Mouse (Mus musculus) liver, embryonic 16.5 days (tissue): ENCODE measurements around the gene Dhx34. TPM values are rescaled to one million over a fixed set of nuclear protein-coding genes. Genes with fewer than 3 reads are reported as not detected.
"Not testable (repeated sequence)": the region's sequence is repeated elsewhere in the genome, so short reads cannot be mapped to it uniquely, and the experiment has no call there.

Experiments used
- ATAC-seq: fragments of 200-750 bp; cut with Nextera tagmentation; 2 replicates; pipeline ENCODE4 v1.8.0; 2017; ENCODE audit warnings: low read depth, mild to moderate bottlenecking, moderate number of reproducible peaks, moderate library complexity
- H3K27ac ChIP-seq: fragments of 300-500 bp; sonication (generic); 2 replicates; pipeline ENCODE4 v1.5.1; 2014; ENCODE audit warnings: mild to moderate bottlenecking, low read length
- H3K27me3 ChIP-seq: fragments of 300-500 bp; sonication (generic); 2 replicates; pipeline ENCODE4 v1.6.1; 2014; ENCODE audit warnings: low read depth, low read length, mixed read lengths; ENCODE audit not compliant: control insufficient read depth, insufficient read depth
- H3K36me3 ChIP-seq: fragments of 300-500 bp; sonication (generic); 2 replicates; pipeline ENCODE4 v1.6.1; 2014; ENCODE audit warnings: mild to moderate bottlenecking; ENCODE audit not compliant: control insufficient read depth, insufficient read depth
- H3K4me1 ChIP-seq: fragments of 300-500 bp; sonication (generic); 2 replicates; pipeline ENCODE4 v1.6.1; 2014; ENCODE audit warnings: low read depth, low read length, mixed read lengths; ENCODE audit not compliant: control insufficient read depth
- H3K4me2 ChIP-seq: fragments of 300-500 bp; sonication (generic); 2 replicates; pipeline ENCODE4 v1.6.1; 2014; ENCODE audit warnings: low read depth, low read length, mixed read lengths
- H3K4me3 ChIP-seq: fragments of 300-500 bp; sonication (generic); 2 replicates; pipeline ENCODE4 v1.5.1; 2014; ENCODE audit warnings: low read depth, mild to moderate bottlenecking, low read length
- H3K9ac ChIP-seq: fragments of 300-500 bp; sonication (generic); 2 replicates; pipeline ENCODE4 v1.6.1; 2014; ENCODE audit warnings: low read depth, low read length
- H3K9me3 ChIP-seq: fragments of 300-500 bp; sonication (generic); replicated peaks from 2 replicates; pipeline ENCODE4 v1.6.1; 2016; ENCODE audit warnings: low read length; ENCODE audit not compliant: control insufficient read depth
- WGBS: fragments of 180-500 bp; shearing (Covaris S2); extraction: QIAGEN DNeasy Blood & Tissue Kit; methylation state at CpG from one replicate; pipeline ENCODE4 v1.1.7; 2014; ENCODE audit not compliant: insufficient replicate concordance; 5-methylcytosine and 5-hydroxymethylcytosine counted together
- polyA plus RNA-seq: library from polyadenylated mRNA; unstranded; fragments of >200 nt; fragmentation: Nextera tagmentation; extraction: Ambion mirVana; gene quantifications from 2 replicates; pipeline ENCODE4 v1.2.1, GENCODE M21; 2015

The Dhx34 gene
- polyA plus RNA-seq, 1 experiment from 2014 or later: 6.7 TPM

- not testable (repeated sequence) for H3K36me3 ChIP-seq, H3K4me1 ChIP-seq, H3K4me2 ChIP-seq, H3K27ac ChIP-seq, ATAC-seq, H3K9ac ChIP-seq, H3K9me3 ChIP-seq, H3K4me3 ChIP-seq, H3K27me3 ChIP-seq
- 66% methylated on average over 4 of the region's 4 CpGs for WGBS
Measured at GRCm38 (mm10) chr7:16255963-16256362, 34.1 kb upstream of the Dhx34 start.

DNA sequence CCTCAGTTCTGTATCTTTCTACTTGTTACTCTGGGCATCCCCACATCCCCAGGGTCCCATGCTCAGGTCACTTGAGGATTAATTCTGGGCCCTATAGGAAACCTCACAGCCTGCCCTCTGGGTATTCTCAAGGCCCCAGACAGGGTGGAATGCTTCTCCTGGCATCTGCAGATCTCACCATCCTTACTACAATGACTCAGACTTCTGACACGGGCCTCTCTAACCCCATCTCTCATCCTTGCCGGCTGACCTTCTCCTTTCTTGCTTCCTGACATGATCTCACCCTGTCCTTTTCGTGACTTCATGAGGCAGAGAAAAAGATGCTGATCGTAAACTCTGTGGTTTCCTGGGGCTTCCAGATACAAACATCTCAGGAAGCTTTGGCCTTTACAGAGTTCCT lies 32.4 kb upstream of the Dhx34 start:
- WGBS: 11% methylated on average over 4 of the region's 4 CpGs
- Histone ChIP-seq H3K4me1 (peaks cover 4% of the 10 kb centered on the region), H3K9ac (no peak overlapping the region), H3K36me3 (no peaks in the 10 kb centered on the region), H3K9me3 (no peaks in the 10 kb centered on the region), H3K27ac (no peak overlapping the region), H3K4me2 (no peak overlapping the region), H3K4me3 (no peak overlapping the region), H3K27me3 (no peaks in the 10 kb centered on the region)
- peak; percentile 11; the same call in 1 of the 2 replicates for ATAC-seq

GRCm38 (mm10) chr7:16250687-16251086 lies 28.9 kb upstream of the Dhx34 start:
- Histone ChIP-seq H3K9ac (no peak overlapping the region), H3K4me2 (no peak overlapping the region), H3K4me1 (peaks cover 4% of the 10 kb centered on the region), H3K4me3 (no peak overlapping the region), H3K27ac (no peak overlapping the region), H3K27me3 (no peaks in the 10 kb centered on the region), H3K36me3 (no peaks in the 10 kb centered on the region), H3K9me3 (no peaks in the 10 kb centered on the region)
- 7% methylated on average over 5 of the region's 5 CpGs for WGBS
- ATAC-seq: no peak

- Histone ChIP-seq H3K4me2 (no peak overlapping the region), H3K27me3 (no peaks in the 10 kb centered on the region), H3K9me3 (no peaks in the 10 kb centered on the region), H3K9ac (no peak overlapping the region), H3K36me3 (no peaks in the 10 kb centered on the region), H3K4me1 (peaks cover 28% of the 10 kb centered on the region), H3K4me3 (no peak overlapping the region), H3K27ac (no peak overlapping the region)
- no peak for ATAC-seq
- WGBS: 15% methylated on average over 2 of the region's 4 CpGs
Measured at GRCm38 (mm10) chr7:16245958-16246357, 24.1 kb upstream of the Dhx34 start.

- H3K4me1 ChIP-seq: peaks cover 42% of the 10 kb centered on the region
- H3K27ac ChIP-seq: peak within 1 kb of the TSS; percentile 79
- peak; percentile 60 for ATAC-seq
- 46% methylated on average over 5 of the region's 5 CpGs for WGBS
- no peaks in the 10 kb centered on the region for H3K27me3 ChIP-seq
- no peaks in the 10 kb centered on the region for H3K9me3 ChIP-seq
- H3K4me3 ChIP-seq: no peak within 1 kb of the TSS
- H3K36me3 ChIP-seq: no peaks in the 10 kb centered on the region
- H3K9ac ChIP-seq: no peak within 1 kb of the TSS
- H3K4me2 ChIP-seq: no peak within 1 kb of the TSS
Measured at GRCm38 (mm10) chr7:16244067-16244466, 22.2 kb upstream of the Dhx34 start, which contains the start of gene C5ar2. C5ar2 (minus strand) TSS chr7:16244154.

GRCm38 (mm10) chr7:16242198-16242597 lies 20.4 kb upstream of the Dhx34 start:
- ATAC-seq: no peak
- no peaks in the 10 kb centered on the region for H3K27me3 ChIP-seq
- H3K9ac ChIP-seq: no peak overlapping the region
- no peak overlapping the region for H3K27ac ChIP-seq
- H3K4me3 ChIP-seq: no peak overlapping the region
- no peaks in the 10 kb centered on the region for H3K36me3 ChIP-seq
- WGBS: 26% methylated on average over 6 of the region's 6 CpGs
- H3K9me3 ChIP-seq: no peaks in the 10 kb centered on the region
- no peak overlapping the region for H3K4me2 ChIP-seq
- peaks cover 42% of the 10 kb centered on the region for H3K4me1 ChIP-seq

- no peak for ATAC-seq
- Histone ChIP-seq H3K36me3 (no peaks in the 10 kb centered on the region; the same call in 1 of the 2 replicates), H3K4me2 (no peak overlapping the region), H3K27me3 (no peaks in the 10 kb centered on the region), H3K4me1 (peaks cover 42% of the 10 kb centered on the region), H3K9me3 (no peaks in the 10 kb centered on the region), H3K27ac (0 out of 2 replicates have a peak overlapping the region, but pooled peaks have one; percentile 11), H3K9ac (no peak overlapping the region), H3K4me3 (no peak overlapping the region)
- WGBS: 38% methylated on average over 11 of the region's 11 CpGs
Measured at GRCm38 (mm10) chr7:16241787-16242186, 19.9 kb upstream of the Dhx34 start.

DNA sequence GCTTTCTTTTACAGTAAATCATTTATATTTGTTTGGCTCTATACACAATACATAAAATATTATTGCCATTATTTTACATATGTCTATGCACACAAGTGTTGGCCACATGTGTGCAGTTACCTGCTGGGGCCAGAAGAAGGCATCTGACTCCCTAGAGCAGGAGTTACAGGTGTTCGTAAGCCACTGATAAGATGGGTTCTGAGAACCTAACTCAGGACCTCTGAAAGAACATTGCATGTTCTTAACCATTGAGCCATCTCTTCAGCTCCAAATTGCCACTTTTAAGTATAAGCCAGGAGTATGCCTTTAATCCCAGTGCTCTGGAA lies 19.1 kb upstream of the Dhx34 start:
- no peak for ATAC-seq
- Histone ChIP-seq H3K9ac (no peak overlapping the region), H3K9me3 (no peaks in the 10 kb centered on the region), H3K4me2 (peak overlapping the region; percentile 32), H3K36me3 (no peaks in the 10 kb centered on the region; the same call in 1 of the 2 replicates), H3K4me1 (peaks cover 42% of the 10 kb centered on the region), H3K27ac (peak overlapping the region; percentile 84; the same call in 1 of the 2 replicates), H3K27me3 (no peaks in the 10 kb centered on the region), H3K4me3 (no peak overlapping the region)
- WGBS: 33% methylated on average over 1 of the region's 1 CpGs

- no peaks in the 10 kb centered on the region; the same call in 1 of the 2 replicates for H3K36me3 ChIP-seq
- H3K9ac ChIP-seq: peak overlapping the region; percentile 59
- no peaks in the 10 kb centered on the region for H3K27me3 ChIP-seq
- peak; percentile 87 for ATAC-seq
- H3K4me2 ChIP-seq: peak overlapping the region; percentile 47
- H3K9me3 ChIP-seq: no peaks in the 10 kb centered on the region
- peak overlapping the region; percentile 45 for H3K4me3 ChIP-seq
- peaks cover 42% of the 10 kb centered on the region for H3K4me1 ChIP-seq
- H3K27ac ChIP-seq: peak overlapping the region; percentile 84
- WGBS: 34% methylated on average over 7 of the region's 7 CpGs
Measured at GRCm38 (mm10) chr7:16240281-16240977, 18.6 kb upstream of the Dhx34 start.
